Mouse (Mus musculus): ENCODE measurements around the gene Akap9.
"Not testable (repeated sequence)": the region's sequence is repeated elsewhere in the genome, so short reads cannot be mapped to it uniquely, and the experiment has no call there.

The Akap9 gene

GRCm38 (mm10) chr5:3941240-3941639 is 13.4 kb downstream of the Akap9 start:
- H3K4me3 ChIP-seq (replicated peaks; ENCODE audit: low read length), result no peak overlapping the region
- peaks cover 44% of the 10 kb centered on the region for H3K4me1 ChIP-seq (replicated peaks; ENCODE audit: low read depth, low read length)
- H3K36me3 ChIP-seq (ENCODE audit: insufficient read depth, low read length), result no peaks in the 10 kb centered on the region
- TF ChIP-seq CTCF (conservative IDR thresholded peaks at IDR 0.05; ENCODE audit: low read length), result no peak
- TF ChIP-seq POU5F1 (IDR thresholded peaks at IDR 0.05; ENCODE audit: borderline replicate concordance, low read length), result no peak
- no peak for TF ChIP-seq NANOG (IDR thresholded peaks at IDR 0.05; ENCODE audit: borderline replicate concordance, low read length)
- H3K9me3 ChIP-seq (ENCODE audit: low read length), result no peaks in the 10 kb centered on the region
- no peaks in the 10 kb centered on the region for H3K27me3 ChIP-seq (ENCODE audit: insufficient read depth, low read length)

DNA sequence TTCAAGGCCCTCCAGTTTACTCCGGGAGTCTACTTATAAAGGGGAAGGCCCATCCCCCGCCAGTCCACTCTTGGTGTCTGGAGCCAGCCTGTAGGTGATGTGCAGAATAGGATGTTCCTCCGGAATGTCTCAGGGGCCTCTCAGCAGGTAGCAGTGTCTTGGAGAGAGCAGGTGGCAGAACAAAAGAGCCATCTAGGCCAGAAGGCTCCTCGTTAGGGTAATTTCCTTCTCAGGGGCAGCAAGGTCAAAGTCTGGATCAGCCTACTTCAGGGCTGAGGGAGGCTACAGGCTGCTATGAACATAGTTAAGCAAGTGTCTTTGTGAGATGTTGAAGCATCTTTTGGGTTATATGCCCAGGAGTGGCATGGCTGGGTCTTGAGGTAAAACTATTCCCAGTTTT is 15.3 kb downstream of the Akap9 start:
- peak; percentile 81 for TF ChIP-seq NANOG (IDR thresholded peaks at IDR 0.05; ENCODE audit: borderline replicate concordance, low read length)
- not testable (repeated sequence) for H3K36me3 ChIP-seq (ENCODE audit: insufficient read depth, low read length); H3K9me3 ChIP-seq (ENCODE audit: low read length); H3K27me3 ChIP-seq (ENCODE audit: insufficient read depth, low read length); H3K4me3 ChIP-seq (replicated peaks; ENCODE audit: low read length)
- peaks cover 38% of the 10 kb centered on the region for H3K4me1 ChIP-seq (replicated peaks; ENCODE audit: low read depth, low read length)

DNA sequence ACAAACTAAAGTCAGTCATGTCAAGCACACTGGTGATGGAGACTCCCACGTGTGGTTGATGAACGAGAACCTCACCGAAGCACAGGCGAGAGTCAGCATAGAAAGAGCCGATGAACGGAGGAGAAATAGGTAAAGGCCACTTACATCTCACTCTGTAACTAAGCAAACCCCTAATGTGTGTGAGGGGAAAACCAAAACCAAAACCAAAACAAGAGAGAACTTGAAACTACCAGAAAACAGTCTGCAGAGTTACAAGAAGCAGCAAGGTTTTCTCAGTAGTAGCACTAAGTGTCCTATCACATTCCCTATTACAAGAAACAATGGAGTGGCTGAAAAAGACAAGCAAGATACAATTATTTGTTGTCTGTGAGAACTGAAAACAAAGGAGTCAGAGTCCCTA is 24.6 kb downstream of the Akap9 start:
- Histone ChIP-seq H3K4me1 (replicated peaks; ENCODE audit: low read depth, low read length) (peaks cover 6% of the 10 kb centered on the region; the same call in 1 of the 2 replicates), H3K9me3 (ENCODE audit: low read length) (no peaks in the 10 kb centered on the region), H3K36me3 (ENCODE audit: insufficient read depth, low read length) (peaks cover 39% of the 10 kb centered on the region), H3K4me3 (replicated peaks; ENCODE audit: low read length) (no peak overlapping the region), H3K27me3 (ENCODE audit: insufficient read depth, low read length) (no peaks in the 10 kb centered on the region)
- TF ChIP-seq CTCF (conservative IDR thresholded peaks at IDR 0.05; ENCODE audit: low read length) (no peak), NANOG (IDR thresholded peaks at IDR 0.05; ENCODE audit: borderline replicate concordance, low read length) (no peak), POU5F1 (IDR thresholded peaks at IDR 0.05; ENCODE audit: borderline replicate concordance, low read length) (no peak)

DNA sequence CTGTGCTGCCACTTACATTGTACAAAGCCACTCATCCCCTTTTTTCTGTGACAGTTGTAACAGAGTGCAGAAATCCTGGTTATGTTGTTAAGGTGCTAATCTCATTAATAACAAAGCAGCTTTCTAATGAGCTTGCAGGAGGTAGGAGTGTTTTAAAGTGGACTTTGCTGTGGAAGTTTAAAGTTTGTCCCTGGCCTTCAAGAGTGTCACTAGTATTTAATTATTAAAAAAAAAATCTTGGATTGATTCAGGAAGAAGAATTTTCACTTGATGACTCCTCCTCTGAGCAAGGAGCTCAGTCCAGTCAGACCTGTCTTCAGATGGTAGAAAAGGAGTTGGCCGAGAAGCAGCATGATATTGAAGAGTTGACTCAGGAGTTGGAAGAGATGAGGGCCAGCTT is 26.7 kb downstream of the Akap9 start:
- no peaks in the 10 kb centered on the region for H3K9me3 ChIP-seq (ENCODE audit: low read length)
- H3K4me1 ChIP-seq (replicated peaks; ENCODE audit: low read depth, low read length), result peaks cover 6% of the 10 kb centered on the region; the same call in 1 of the 2 replicates
- no peak for TF ChIP-seq CTCF (conservative IDR thresholded peaks at IDR 0.05; ENCODE audit: low read length)
- no peak for TF ChIP-seq NANOG (IDR thresholded peaks at IDR 0.05; ENCODE audit: borderline replicate concordance, low read length)
- no peak for TF ChIP-seq POU5F1 (IDR thresholded peaks at IDR 0.05; ENCODE audit: borderline replicate concordance, low read length)
- no peaks in the 10 kb centered on the region for H3K27me3 ChIP-seq (ENCODE audit: insufficient read depth, low read length)
- no peak overlapping the region for H3K4me3 ChIP-seq (replicated peaks; ENCODE audit: low read length)
- peaks cover 40% of the 10 kb centered on the region for H3K36me3 ChIP-seq (ENCODE audit: insufficient read depth, low read length)

- Histone ChIP-seq H3K4me3 (replicated peaks; ENCODE audit: low read length) (no peak overlapping the region), H3K9me3 (ENCODE audit: low read length) (no peaks in the 10 kb centered on the region), H3K4me1 (replicated peaks; ENCODE audit: low read depth, low read length) (peaks cover 6% of the 10 kb centered on the region; the same call in 1 of the 2 replicates), H3K27me3 (ENCODE audit: insufficient read depth, low read length) (no peaks in the 10 kb centered on the region), H3K36me3 (ENCODE audit: insufficient read depth, low read length) (peaks cover 44% of the 10 kb centered on the region)
- TF ChIP-seq POU5F1 (IDR thresholded peaks at IDR 0.05; ENCODE audit: borderline replicate concordance, low read length) (no peak), CTCF (conservative IDR thresholded peaks at IDR 0.05; ENCODE audit: low read length) (no peak), NANOG (IDR thresholded peaks at IDR 0.05; ENCODE audit: borderline replicate concordance, low read length) (no peak)
These were observed 33.4 kb downstream of the Akap9 start for GRCm38 (mm10) chr5:3961286-3961685.

- Histone ChIP-seq H3K36me3 (ENCODE audit: insufficient read depth, low read length) (peaks cover 39% of the 10 kb centered on the region), H3K4me1 (replicated peaks; ENCODE audit: low read depth, low read length) (no peaks in the 10 kb centered on the region), H3K9me3 (ENCODE audit: low read length) (no peaks in the 10 kb centered on the region), H3K4me3 (replicated peaks; ENCODE audit: low read length) (no peak overlapping the region), H3K27me3 (ENCODE audit: insufficient read depth, low read length) (no peaks in the 10 kb centered on the region)
- no peak for TF ChIP-seq POU5F1 (IDR thresholded peaks at IDR 0.05; ENCODE audit: borderline replicate concordance, low read length)
- TF ChIP-seq CTCF (conservative IDR thresholded peaks at IDR 0.05; ENCODE audit: low read length), result no peak
- TF ChIP-seq NANOG (IDR thresholded peaks at IDR 0.05; ENCODE audit: borderline replicate concordance, low read length), result no peak
These were observed 40.6 kb downstream of the Akap9 start for GRCm38 (mm10) chr5:3968415-3968814.

- TF ChIP-seq CTCF (conservative IDR thresholded peaks at IDR 0.05; ENCODE audit: low read length) (no peak), POU5F1 (IDR thresholded peaks at IDR 0.05; ENCODE audit: borderline replicate concordance, low read length) (no peak), NANOG (IDR thresholded peaks at IDR 0.05; ENCODE audit: borderline replicate concordance, low read length) (no peak)
- H3K36me3 ChIP-seq (ENCODE audit: insufficient read depth, low read length), result peaks cover 46% of the 10 kb centered on the region
- H3K9me3 ChIP-seq (ENCODE audit: low read length), result no peaks in the 10 kb centered on the region
- no peak overlapping the region for H3K4me3 ChIP-seq (replicated peaks; ENCODE audit: low read length)
- H3K27me3 ChIP-seq (ENCODE audit: insufficient read depth, low read length), result no peaks in the 10 kb centered on the region
- H3K4me1 ChIP-seq (replicated peaks; ENCODE audit: low read depth, low read length), result no peaks in the 10 kb centered on the region
These were observed 41.3 kb downstream of the Akap9 start for GRCm38 (mm10) chr5:3969114-3969513.

DNA sequence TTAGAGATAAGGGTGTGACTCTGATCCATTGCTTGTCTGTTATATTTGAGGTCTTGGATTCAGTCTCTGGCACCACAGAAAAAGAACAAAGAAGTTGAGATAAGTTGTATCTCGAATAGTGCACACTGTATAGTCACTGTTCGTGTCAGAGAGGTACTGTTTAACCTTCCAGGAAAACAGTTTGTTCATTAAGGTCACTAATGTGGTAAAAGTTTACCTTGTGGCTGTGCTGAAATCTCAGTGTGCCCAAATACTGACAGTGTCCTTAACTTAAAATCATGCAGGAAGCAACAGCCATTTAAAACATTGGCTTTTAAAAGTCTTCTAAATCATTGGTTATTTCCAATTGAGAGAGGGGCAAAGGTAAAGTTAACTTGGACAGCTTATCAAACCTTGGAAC is 43.1 kb downstream of the Akap9 start:
- Histone ChIP-seq H3K9me3 (ENCODE audit: low read length) (no peaks in the 10 kb centered on the region), H3K36me3 (ENCODE audit: insufficient read depth, low read length) (peaks cover 59% of the 10 kb centered on the region), H3K4me3 (replicated peaks; ENCODE audit: low read length) (no peak overlapping the region), H3K4me1 (replicated peaks; ENCODE audit: low read depth, low read length) (no peaks in the 10 kb centered on the region), H3K27me3 (ENCODE audit: insufficient read depth, low read length) (no peaks in the 10 kb centered on the region)
- TF ChIP-seq CTCF (conservative IDR thresholded peaks at IDR 0.05; ENCODE audit: low read length) (no peak), POU5F1 (IDR thresholded peaks at IDR 0.05; ENCODE audit: borderline replicate concordance, low read length) (no peak), NANOG (IDR thresholded peaks at IDR 0.05; ENCODE audit: borderline replicate concordance, low read length) (no peak)

- no peaks in the 10 kb centered on the region for H3K27me3 ChIP-seq (ENCODE audit: insufficient read depth, low read length)
- TF ChIP-seq POU5F1 (IDR thresholded peaks at IDR 0.05; ENCODE audit: borderline replicate concordance, low read length) (no peak), NANOG (IDR thresholded peaks at IDR 0.05; ENCODE audit: borderline replicate concordance, low read length) (no peak), CTCF (conservative IDR thresholded peaks at IDR 0.05; ENCODE audit: low read length) (no peak)
- H3K36me3 ChIP-seq (ENCODE audit: insufficient read depth, low read length), result peaks cover 66% of the 10 kb centered on the region
These were observed 45.9 kb downstream of the Akap9 start for GRCm38 (mm10) chr5:3973764-3974163.

More at GRCm38 (mm10) chr5:3973764-3974163, 45.9 kb downstream of the Akap9 start:
- Histone ChIP-seq H3K9me3 (ENCODE audit: low read length) (no peaks in the 10 kb centered on the region), H3K4me3 (replicated peaks; ENCODE audit: low read length) (no peak overlapping the region), H3K4me1 (replicated peaks; ENCODE audit: low read depth, low read length) (no peaks in the 10 kb centered on the region)

Data from E14TG2a.4 (cell line).